Mouse (Mus musculus) T-cell, adult 2 months (primary cell): ENCODE results near the gene Ifitm10.
"Not testable (repeated sequence)": the region's sequence is repeated elsewhere in the genome, so short reads cannot be mapped to it uniquely, and the experiment has no call there.

Experiments used
- DNase-seq: peaks from one replicate; pipeline ENCODE4 v3.0.0; 2022; ENCODE audit warnings: low spot score

Ifitm10 gene

GRCm38 (mm10) chr7:142373641-142374412 is at the start of gene Ifitm10:
Gene Ifitm10, minus strand, starts transcription at chr7:142373753.
- DNase-seq = no peak

- no peak for DNase-seq
These were observed 48.3 kb upstream of the Ifitm10 start for GRCm38 (mm10) chr7:142421826-142422225.

DNA sequence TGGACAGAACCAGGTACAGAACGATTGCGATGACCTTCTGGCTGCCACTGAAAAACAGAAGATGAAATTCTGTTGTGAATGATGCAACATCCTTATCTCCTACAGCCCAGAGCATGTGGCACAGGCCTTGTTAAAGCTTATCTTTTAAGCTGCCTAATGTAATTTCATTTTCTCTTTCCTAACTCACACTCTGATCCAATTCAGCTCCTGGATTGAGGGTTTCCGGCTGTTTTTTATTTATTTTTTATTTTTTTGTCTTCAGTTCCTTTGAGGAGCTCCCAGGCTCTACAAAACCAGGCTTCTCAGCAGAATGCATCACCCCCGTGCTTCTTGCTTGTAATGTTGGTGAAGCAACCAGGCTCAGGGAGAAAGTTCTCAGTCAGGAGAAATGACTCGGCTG is 46.3 kb upstream of the Ifitm10 start:
- DNase-seq = no peak

DNA sequence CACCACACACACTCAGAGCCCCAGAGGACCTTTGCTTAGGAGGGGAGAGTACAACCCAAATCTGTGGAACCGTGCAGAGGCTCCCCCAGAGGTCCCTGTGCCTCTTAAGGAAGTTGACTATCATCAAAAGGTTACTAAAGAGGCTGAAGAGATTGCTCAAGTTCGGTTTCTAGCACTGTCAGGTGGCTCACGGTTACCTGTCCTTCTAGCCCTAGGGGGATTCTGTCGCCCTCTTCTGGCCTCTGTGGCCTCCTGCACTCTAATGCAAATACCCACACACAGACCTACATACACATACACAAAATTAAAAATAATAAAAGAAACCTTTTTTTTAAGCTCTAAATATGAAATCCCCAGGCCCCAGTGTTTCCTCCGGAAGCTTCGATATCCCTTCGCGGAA is 45.1 kb upstream of the Ifitm10 start:
- no peak for DNase-seq

DNA sequence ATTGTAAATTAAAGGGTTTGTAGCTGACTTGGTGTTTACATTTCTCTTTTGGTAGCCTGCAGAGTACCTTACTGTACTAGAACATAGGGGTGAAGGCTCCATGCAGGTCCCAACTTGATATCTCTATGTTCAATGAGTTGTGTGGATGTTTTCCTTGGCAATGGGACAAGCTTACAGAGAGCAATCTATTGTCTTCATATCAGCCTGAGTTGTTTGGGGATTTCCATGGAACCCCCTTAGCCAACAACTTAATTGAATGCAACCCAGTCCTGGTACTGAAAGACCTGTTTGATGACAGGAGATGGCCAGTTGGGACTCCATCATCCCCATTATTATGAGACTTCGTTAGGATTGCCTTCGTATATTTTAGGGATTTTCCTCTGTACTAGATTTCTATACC is 44.5 kb upstream of the Ifitm10 start:
- DNase-seq = no peak

DNA sequence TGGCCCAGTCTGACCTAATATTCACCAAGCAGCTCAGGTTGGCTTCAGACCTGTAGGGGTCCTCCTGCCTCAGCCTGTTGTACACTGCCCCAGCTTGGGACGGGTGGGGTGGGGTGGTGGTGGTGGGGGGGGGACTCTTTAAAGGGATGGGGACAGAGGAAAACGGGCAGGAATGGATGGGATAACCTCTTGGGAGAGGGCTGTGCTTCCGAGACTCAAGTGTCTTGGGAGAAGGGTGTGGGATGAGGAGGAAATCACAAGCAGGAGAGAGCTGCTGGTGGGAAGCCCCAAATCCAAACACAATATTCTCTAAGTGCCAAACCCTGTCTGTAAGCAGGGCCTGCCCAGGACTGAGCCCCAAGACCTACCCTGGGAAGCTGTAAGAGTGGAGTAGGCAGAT is 42.7 kb upstream of the Ifitm10 start:
- DNase-seq = no peak

DNA sequence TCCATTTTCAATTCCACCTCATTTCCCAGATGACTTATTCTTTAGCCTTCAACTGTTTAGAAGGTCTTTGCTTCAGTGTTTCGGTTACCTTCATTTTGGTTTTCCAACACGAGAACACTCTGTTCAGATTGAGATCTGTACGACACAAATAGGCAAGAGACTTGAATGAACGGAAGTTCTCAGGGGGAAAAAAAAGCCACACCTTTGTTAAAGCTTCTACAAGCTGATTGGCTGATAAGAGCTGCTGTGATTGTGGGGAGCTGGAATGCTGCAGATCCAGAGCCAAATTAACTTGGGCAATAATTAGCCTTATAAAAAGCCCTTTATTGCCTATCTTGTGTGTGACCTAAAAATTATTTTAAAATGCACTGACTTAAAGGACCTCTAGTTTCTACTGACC is 41.8 kb upstream of the Ifitm10 start:
- DNase-seq = no peak

- no peak for DNase-seq
These were observed 39.7 kb upstream of the Ifitm10 start for GRCm38 (mm10) chr7:142413285-142413684.

DNA sequence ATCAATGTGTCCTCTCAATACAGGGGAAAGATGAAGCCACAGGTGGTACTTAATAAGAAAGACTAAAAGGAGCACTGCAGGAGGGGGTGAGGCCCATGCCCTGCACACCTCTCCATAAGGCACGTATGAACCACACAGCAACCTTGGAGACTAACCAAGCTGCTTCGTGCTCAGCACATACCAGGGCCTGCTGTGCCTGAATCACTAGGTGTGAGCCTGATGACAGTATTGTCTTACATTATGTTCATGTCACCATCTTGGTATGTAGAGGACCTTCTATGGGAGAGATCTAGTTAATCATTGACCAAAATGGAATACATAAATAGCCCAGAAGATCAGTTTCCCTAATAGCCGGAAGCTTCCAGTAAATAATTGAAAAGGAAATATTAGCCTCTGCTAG is 36.0 kb upstream of the Ifitm10 start:
- no peak for DNase-seq

GRCm38 (mm10) chr7:142408686-142409085 is 35.1 kb upstream of the Ifitm10 start:
- DNase-seq = no peak

DNA sequence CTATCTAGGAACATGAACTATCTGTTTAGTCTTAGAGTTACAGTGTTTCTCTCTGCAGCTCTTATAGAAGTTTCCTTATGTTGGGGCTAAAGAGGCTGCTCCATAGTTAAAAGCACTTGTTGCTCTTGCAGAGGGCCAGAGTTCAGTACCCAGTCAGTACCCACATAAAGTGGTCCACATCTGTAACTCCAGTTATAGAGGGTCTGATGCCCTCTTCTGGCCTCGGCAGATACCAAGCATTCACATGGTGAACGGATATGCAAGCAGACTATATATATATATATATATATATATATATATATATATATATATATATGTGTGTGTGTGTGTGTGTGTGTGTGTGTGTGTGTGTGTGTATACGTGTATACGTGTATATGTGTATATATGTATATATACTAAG is 34.4 kb upstream of the Ifitm10 start:
- DNase-seq = no peak

DNA sequence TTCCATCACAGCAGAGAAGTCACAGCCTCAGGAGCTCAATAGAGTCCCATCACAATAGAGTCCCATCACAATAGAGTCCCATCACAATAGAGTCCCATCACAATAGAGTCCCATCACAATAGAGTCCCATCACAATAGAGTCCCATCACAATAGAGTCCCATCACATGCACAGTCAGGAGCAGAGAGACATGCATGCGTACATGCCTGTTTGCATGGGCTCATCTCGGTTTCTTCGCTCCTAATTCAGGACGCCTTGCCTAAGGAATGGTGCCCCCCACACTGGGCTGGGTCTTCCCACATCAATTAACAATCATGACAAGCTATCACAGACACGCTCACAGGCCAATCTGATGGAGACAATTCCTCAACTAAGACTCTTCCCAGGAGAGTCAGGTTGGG is 31.6 kb upstream of the Ifitm10 start:
- DNase-seq = not testable (repeated sequence)

GRCm38 (mm10) chr7:142403591-142403990 is 30.0 kb upstream of the Ifitm10 start:
- DNase-seq = no peak

DNA sequence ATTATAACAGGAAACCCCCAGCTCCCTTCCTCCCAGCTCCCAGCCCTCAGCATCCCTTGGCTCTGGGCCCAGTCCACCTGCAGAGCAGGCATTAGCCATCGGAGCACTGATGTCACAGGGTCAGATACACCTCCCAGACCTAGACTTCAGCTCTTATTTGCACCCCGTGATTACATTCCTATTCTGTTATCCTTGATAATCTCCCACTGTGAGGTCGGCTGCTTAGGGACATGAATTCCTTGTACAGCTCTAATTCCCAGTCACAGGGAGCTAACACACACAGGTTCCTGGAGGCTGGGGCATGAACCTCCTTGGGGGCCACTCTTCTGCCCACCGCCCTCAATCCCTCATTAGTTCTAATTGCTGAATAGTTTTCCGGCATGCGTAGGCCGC is 27.2 kb upstream of the Ifitm10 start:
- DNase-seq = no peak

GRCm38 (mm10) chr7:142400112-142400749 is 26.7 kb upstream of the Ifitm10 start:
- DNase-seq = no peak

DNA sequence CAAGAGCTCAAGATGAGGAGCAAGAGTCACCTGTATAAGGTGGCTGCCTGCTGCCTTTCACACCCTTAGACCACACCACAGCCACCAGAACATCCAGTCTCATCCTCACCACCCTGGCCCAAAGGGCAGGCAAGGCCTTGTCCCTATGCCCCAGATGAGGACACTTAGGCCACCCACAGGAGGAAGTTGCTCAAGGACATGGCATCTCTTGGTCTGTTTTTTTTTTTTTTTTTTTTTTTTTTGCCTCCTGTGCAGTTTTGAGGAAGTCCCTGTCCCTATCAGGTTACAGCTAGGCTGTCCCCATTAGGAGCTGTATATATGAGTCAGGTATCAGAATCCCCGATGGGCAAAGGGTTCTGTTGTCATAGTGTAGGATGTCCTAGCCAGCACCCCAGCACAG is 25.7 kb upstream of the Ifitm10 start:
- no peak for DNase-seq

DNA sequence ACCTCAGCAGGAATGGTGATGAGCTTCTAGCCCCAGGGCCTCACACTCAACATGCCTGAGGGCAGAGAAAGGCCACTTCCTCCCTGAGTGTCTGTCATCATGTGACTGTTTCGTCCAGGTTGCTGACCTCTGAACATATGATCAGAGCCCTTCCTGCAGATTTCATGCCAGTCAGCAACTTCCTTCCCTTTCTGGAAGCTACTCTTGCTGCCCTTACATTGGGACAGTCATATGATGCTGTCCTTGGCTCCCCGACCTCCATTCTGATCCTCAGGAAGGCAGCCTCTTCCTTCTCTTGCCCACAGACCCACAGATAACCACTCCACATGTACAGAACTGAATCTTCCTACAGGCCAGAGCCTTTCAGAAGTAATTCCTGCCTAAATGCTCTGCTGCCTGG is 24.5 kb upstream of the Ifitm10 start:
- DNase-seq = no peak

- no peak for DNase-seq
These were observed 23.1 kb upstream of the Ifitm10 start for GRCm38 (mm10) chr7:142396611-142397010.

DNA sequence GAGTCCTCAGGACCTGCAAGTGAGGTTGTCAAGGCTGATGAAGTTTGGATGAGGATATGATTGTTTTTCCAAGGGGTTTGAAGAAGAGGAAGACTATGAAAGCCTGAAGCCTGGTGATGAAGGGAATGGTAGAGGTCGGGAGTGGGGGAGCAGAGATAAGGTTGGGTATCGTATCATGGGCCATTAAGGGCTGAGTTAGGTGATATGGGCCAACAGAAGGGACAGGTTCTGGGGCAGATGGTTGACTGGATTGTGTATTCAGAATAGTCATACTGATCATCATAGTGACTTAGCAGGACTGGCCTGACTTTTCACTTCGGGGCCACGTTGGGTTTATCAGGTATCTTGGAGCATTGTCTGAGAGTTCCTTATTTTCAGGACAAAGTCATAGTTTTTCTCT is 21.9 kb upstream of the Ifitm10 start:
- no peak for DNase-seq

- DNase-seq = no peak
These were observed 21.0 kb upstream of the Ifitm10 start for GRCm38 (mm10) chr7:142394261-142395190.

DNA sequence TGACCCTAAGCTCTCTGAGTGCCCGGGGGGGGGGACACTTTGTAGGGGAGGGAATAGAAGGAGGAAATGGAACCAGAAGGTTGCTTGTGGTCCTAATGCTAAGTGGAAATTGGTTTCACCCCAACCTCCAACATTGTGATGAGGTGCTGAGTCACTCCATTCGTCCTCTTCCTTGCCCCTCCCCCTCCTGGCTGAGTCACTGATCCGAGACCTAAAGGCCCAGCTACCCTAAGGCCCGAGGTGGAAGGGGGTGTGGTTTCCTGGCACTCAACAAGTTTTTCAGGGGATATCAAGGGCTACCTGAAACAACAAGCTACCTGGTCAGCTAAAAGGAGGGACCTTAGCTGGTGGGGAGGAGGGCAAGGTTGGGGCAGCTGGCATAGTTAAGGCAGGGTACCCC is 19.6 kb upstream of the Ifitm10 start:
- DNase-seq = no peak

DNA sequence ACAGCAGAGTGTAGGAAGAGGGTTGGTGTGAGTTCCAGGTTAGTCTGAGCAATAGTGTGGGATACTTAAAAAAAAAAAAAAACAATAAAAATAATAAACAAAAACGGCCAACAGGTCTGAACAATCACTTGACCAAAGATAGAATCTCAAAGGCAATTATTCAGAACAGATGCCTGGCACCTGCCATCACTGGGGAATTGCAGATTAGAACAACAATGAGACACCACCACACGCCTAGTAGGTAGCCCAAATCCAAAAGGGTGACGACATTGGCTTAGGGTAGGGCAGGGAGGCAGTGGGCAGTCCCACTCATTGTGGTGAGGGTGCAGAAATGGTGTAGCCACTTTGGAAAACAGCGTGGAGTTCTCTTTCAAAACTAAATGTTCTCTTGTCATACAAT is 18.1 kb upstream of the Ifitm10 start:
- DNase-seq = no peak

DNA sequence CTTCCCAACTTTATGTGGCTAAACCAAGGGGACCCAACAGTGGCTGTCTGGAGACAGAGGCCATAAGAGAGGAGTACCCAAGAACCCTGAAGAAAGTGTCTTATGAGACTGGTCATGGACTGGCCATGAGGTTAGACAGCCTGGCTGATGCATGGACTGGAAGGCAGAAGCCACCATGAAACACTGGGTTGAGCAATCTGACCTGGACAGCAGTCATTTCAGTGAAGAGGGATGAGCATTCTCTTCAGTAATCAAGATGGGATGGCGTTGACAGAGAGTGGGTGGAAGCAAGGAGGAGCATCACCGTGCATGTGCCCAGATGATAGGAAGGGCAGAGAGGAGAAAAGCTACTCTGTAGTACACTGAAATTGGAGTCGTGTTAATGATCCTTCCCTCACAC is 17.6 kb upstream of the Ifitm10 start:
- DNase-seq = no peak
